Mouse (Mus musculus) olfactory bulb, adult 2 months (tissue): Measurements from ENCODE around the gene Zbtb1.

Experiments used
- CTCF ChIP-seq: fragments of 200-500 bp; IDR thresholded peaks from 2 replicates; pipeline ENCODE4 v1.5.1; 2012; ENCODE audit warnings: low read depth, mild to moderate bottlenecking, low read length, moderate library complexity; ENCODE audit not compliant: insufficient read depth
- POLR2A ChIP-seq: fragments of 200-500 bp; IDR thresholded peaks from 2 replicates; pipeline ENCODE4 v1.6.1; 2012; ENCODE audit warnings: mild to moderate bottlenecking, low read depth, low read length, moderate library complexity; ENCODE audit not compliant: insufficient read depth

DNA sequence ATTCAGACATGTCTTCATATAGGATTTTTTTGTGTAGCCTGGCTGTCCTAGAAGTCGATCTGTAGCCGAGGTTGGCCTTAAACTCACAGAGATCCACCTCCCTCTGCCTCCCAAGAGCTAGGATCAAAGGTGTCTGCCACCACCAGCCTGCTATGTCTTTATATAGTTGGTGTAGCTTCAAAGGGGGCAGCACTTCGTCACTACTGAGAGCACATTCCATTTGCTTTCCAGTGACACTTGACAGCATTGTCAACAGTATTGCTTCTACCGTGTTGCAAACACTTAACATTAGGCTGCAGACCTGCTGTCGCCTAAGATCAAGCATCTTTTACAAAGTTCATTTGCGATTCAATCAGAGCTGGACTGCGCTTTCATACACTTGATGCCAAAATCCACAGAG lies 64.0 kb downstream of the Zbtb1 start:
- TF ChIP-seq CTCF: no peak
- TF ChIP-seq POLR2A: no peak
